Mouse (Mus musculus) MEL (cell line): Measurements from ENCODE around the gene Zbtb1. TPM values are rescaled to one million over a fixed set of nuclear protein-coding genes. Genes with fewer than 3 reads are reported as not detected.

Source experiments
- DNase-seq: peaks from one replicate; pipeline ENCODE4 v3.0.0; 2011; ENCODE audit warnings: low read depth, low spot score
- H3K27ac ChIP-seq: 2 replicates; pipeline ENCODE4 v1.5.1; 2012; ENCODE audit warnings: low read depth, mild to moderate bottlenecking, control low read depth, low read length, moderate library complexity; ENCODE audit not compliant: control insufficient read depth
- H3K27me3 ChIP-seq, 2 experiments: fragments of 150-350 bp in 1 of 2; sonication (generic) in 1 of 2; 2 replicates each; pipeline ENCODE4 v1.6.1; 2012; ENCODE audit warnings: low read length in 2 of 2, mild to moderate bottlenecking in 2 of 2, improper control_type of control experiment in 1 of 2, moderate library complexity in 1 of 2; ENCODE audit not compliant: insufficient read depth in 2 of 2, control insufficient read depth in 1 of 2
- H3K36me3 ChIP-seq, 2 experiments: 2 replicates each; pipeline ENCODE4 v1.6.1; 2012 to 2014; ENCODE audit warnings: low read length in 2 of 2, improper control_type of control experiment in 1 of 2, inconsistent platforms in 1 of 2, mild to moderate bottlenecking in 1 of 2; ENCODE audit not compliant: insufficient read depth in 2 of 2, control insufficient read depth in 1 of 2
- H3K4me1 ChIP-seq, 2 experiments: fragments of 150-350 bp in 1 of 2; sonication (generic) in 1 of 2; 2 replicates each; pipeline ENCODE4 v1.6.1; 2012; ENCODE audit warnings: low read length in 2 of 2, improper control_type of control experiment in 1 of 2, mild to moderate bottlenecking in 1 of 2; ENCODE audit not compliant: insufficient read depth in 2 of 2, control insufficient read depth in 1 of 2
- H3K4me3 ChIP-seq, 2 experiments: fragments of 150-350 bp in 1 of 2; sonication (generic) in 1 of 2; 2 replicates each; pipeline ENCODE4 v1.5.1; 2012; ENCODE audit warnings: low read depth in 2 of 2, low read length in 2 of 2, mild to moderate bottlenecking in 2 of 2, moderate library complexity in 2 of 2, control low read depth in 1 of 2, improper control_type of control experiment in 1 of 2; ENCODE audit not compliant: control insufficient read depth in 1 of 2, insufficient read depth in 1 of 2
- H3K79me2 ChIP-seq: 2 replicates; pipeline ENCODE4 v1.6.1; 2012; ENCODE audit warnings: mild to moderate bottlenecking, low read length, moderate library complexity; ENCODE audit not compliant: control insufficient read depth, poor library complexity, insufficient read depth
- H3K9ac ChIP-seq: 2 replicates; pipeline ENCODE4 v1.6.1; 2012; ENCODE audit warnings: low read depth, mild to moderate bottlenecking, control low read depth, low read length, moderate library complexity; ENCODE audit not compliant: control insufficient read depth, poor library complexity, severe bottlenecking
- H3K9me3 ChIP-seq: fragments of 150-350 bp; sonication (generic); replicated peaks from 2 replicates; pipeline ENCODE4 v1.6.1; 2012; ENCODE audit warnings: mild to moderate bottlenecking, low read length, improper control_type of control experiment, moderate library complexity; ENCODE audit not compliant: insufficient read depth
- BHLHE40 ChIP-seq: IDR thresholded peaks from 2 replicates; pipeline ENCODE4 v1.6.1; 2012; ENCODE audit warnings: low read depth, mild to moderate bottlenecking, inconsistent platforms, low read length, improper control_type of control experiment, borderline replicate concordance
- CHD1 ChIP-seq: IDR thresholded peaks from 2 replicates; pipeline ENCODE4 v1.6.1; 2012; ENCODE audit warnings: low read depth, mild to moderate bottlenecking, inconsistent platforms, low read length, improper control_type of control experiment
- CHD2 ChIP-seq: IDR thresholded peaks from 2 replicates; pipeline ENCODE4 v1.6.1; 2011; ENCODE audit warnings: low read length, improper control_type of control experiment
- CTCF ChIP-seq, 3 experiments: IDR thresholded peaks in 2 of 3; conservative IDR thresholded peaks in 1 of 3; 2 replicates each; pipeline ENCODE4 v1.5.1; 2011 to 2012; ENCODE audit warnings: low read length in 3 of 3, low read depth in 2 of 3, mild to moderate bottlenecking in 2 of 3, improper control_type of control experiment in 1 of 3, inconsistent platforms in 1 of 3, mixed read lengths in 1 of 3, moderate library complexity in 1 of 3; ENCODE audit not compliant: control insufficient read depth in 1 of 3, insufficient read depth in 1 of 3, poor library complexity in 1 of 3, severe bottlenecking in 1 of 3
- ETS1 ChIP-seq: IDR thresholded peaks from 2 replicates; pipeline ENCODE4 v1.6.1; 2012; ENCODE audit warnings: low read depth, mild to moderate bottlenecking, inconsistent platforms, low read length, improper control_type of control experiment, moderate library complexity
- GABPA ChIP-seq: IDR thresholded peaks from 2 replicates; pipeline ENCODE4 v1.6.1; 2012; ENCODE audit warnings: low read depth, mild to moderate bottlenecking, inconsistent platforms, low read length, improper control_type of control experiment, moderate library complexity
- GATA1 ChIP-seq: IDR thresholded peaks from 2 replicates; pipeline ENCODE4 v1.6.1; 2011; ENCODE audit warnings: low read depth, low read length, improper control_type of control experiment
- HCFC1 ChIP-seq: IDR thresholded peaks from 2 replicates; pipeline ENCODE4 v1.6.1; 2012; ENCODE audit warnings: low read depth, mild to moderate bottlenecking, inconsistent platforms, low read length, improper control_type of control experiment, moderate library complexity
- KAT2A ChIP-seq: conservative IDR thresholded peaks from 2 replicates; pipeline ENCODE4 v1.6.1; 2012; ENCODE audit warnings: low read depth, low read length, improper control_type of control experiment, inconsistent platforms
- MAFK ChIP-seq: IDR thresholded peaks from 2 replicates; pipeline ENCODE4 v1.6.1; 2011; ENCODE audit warnings: low read depth, mild to moderate bottlenecking, low read length, improper control_type of control experiment, borderline replicate concordance
- MAX ChIP-seq: IDR thresholded peaks from 2 replicates; pipeline ENCODE4 v1.6.1; 2011; ENCODE audit warnings: low read length, improper control_type of control experiment
- MAZ ChIP-seq: IDR thresholded peaks from 2 replicates; pipeline ENCODE4 v1.6.1; 2012; ENCODE audit warnings: low read depth, mild to moderate bottlenecking, inconsistent platforms, low read length, improper control_type of control experiment
- MEF2A ChIP-seq: IDR thresholded peaks from 2 replicates; pipeline ENCODE4 v1.6.1; 2014; ENCODE audit warnings: low read depth, mild to moderate bottlenecking, inconsistent platforms, low read length, improper control_type of control experiment; ENCODE audit not compliant: poor library complexity, insufficient replicate concordance, severe bottlenecking; ENCODE audit errors: extremely low read depth
- MXI1 ChIP-seq: IDR thresholded peaks from 2 replicates; pipeline ENCODE4 v1.6.1; 2011; ENCODE audit warnings: mild to moderate bottlenecking, low read depth, low read length, improper control_type of control experiment
- MYB ChIP-seq: IDR thresholded peaks from 2 replicates; pipeline ENCODE4 v1.6.1; 2011; ENCODE audit warnings: mild to moderate bottlenecking, low read depth, low read length, improper control_type of control experiment
- MYC ChIP-seq: IDR thresholded peaks from 2 replicates; pipeline ENCODE4 v1.6.1; 2011; ENCODE audit warnings: low read depth, mild to moderate bottlenecking, low read length, improper control_type of control experiment, moderate library complexity
- NELFE ChIP-seq: IDR thresholded peaks from 2 replicates; pipeline ENCODE4 v1.6.1; 2011; ENCODE audit warnings: low read depth, low read length, improper control_type of control experiment
- NRF1 ChIP-seq: IDR thresholded peaks from 2 replicates; pipeline ENCODE4 v1.6.1; 2014; ENCODE audit warnings: low read depth, mild to moderate bottlenecking, inconsistent platforms, low read length, improper control_type of control experiment, moderate library complexity; ENCODE audit not compliant: poor library complexity, insufficient read depth, severe bottlenecking
- POLR2A ChIP-seq, 2 experiments: IDR thresholded peaks; 2 replicates each; pipeline ENCODE4 v1.6.1; 2011 to 2012; ENCODE audit warnings: low read length in 2 of 2, mild to moderate bottlenecking in 2 of 2, control low read depth in 1 of 2, improper control_type of control experiment in 1 of 2, low read depth in 1 of 2, moderate library complexity in 1 of 2; ENCODE audit not compliant: control insufficient read depth in 1 of 2, insufficient read depth in 1 of 2, poor library complexity in 1 of 2
- POLR2AphosphoS2 ChIP-seq: IDR thresholded peaks from 2 replicates; pipeline ENCODE4 v1.6.1; 2011; ENCODE audit warnings: low read length, improper control_type of control experiment
- POLR2AphosphoS5 ChIP-seq: IDR thresholded peaks from 2 replicates; pipeline ENCODE4 v1.6.1; 2012; ENCODE audit warnings: low read depth, borderline replicate concordance, mild to moderate bottlenecking, inconsistent platforms, low read length, moderate library complexity, mixed read lengths
- RAD21 ChIP-seq: IDR thresholded peaks from 2 replicates; pipeline ENCODE4 v1.6.1; 2011; ENCODE audit warnings: mild to moderate bottlenecking, low read depth, low read length, improper control_type of control experiment
- SIN3A ChIP-seq: IDR thresholded peaks from 2 replicates; pipeline ENCODE4 v1.6.1; 2012; ENCODE audit warnings: low read length, improper control_type of control experiment, inconsistent platforms
- SMC3 ChIP-seq: IDR thresholded peaks from 2 replicates; pipeline ENCODE4 v1.6.1; 2011; ENCODE audit warnings: low read depth, low read length, improper control_type of control experiment
- TBP ChIP-seq: IDR thresholded peaks from 2 replicates; pipeline ENCODE4 v1.8.0; 2011; ENCODE audit warnings: low read depth, low read length, improper control_type of control experiment
- TCF12 ChIP-seq: IDR thresholded peaks from 2 replicates; pipeline ENCODE4 v1.6.1; 2014; ENCODE audit warnings: low read depth, mild to moderate bottlenecking, inconsistent platforms, low read length, improper control_type of control experiment, moderate library complexity
- UBTF ChIP-seq: IDR thresholded peaks from 2 replicates; pipeline ENCODE4 v1.6.1; 2012; ENCODE audit warnings: low read depth, mild to moderate bottlenecking, inconsistent platforms, low read length, improper control_type of control experiment, moderate library complexity, borderline replicate concordance; ENCODE audit not compliant: insufficient read depth
- USF2 ChIP-seq, 2 experiments: IDR thresholded peaks; 2 replicates each; pipeline ENCODE4 v1.6.1; 2011 to 2012; ENCODE audit warnings: improper control_type of control experiment in 2 of 2, low read length in 2 of 2, borderline replicate concordance in 1 of 2, inconsistent platforms in 1 of 2, low read depth in 1 of 2, mild to moderate bottlenecking in 1 of 2; ENCODE audit not compliant: insufficient read depth in 1 of 2
- ZKSCAN1 ChIP-seq: IDR thresholded peaks from 2 replicates; pipeline ENCODE4 v1.6.1; 2012; ENCODE audit warnings: low read depth, mild to moderate bottlenecking, inconsistent platforms, low read length, improper control_type of control experiment, moderate library complexity
- ZMIZ1 ChIP-seq: IDR thresholded peaks from 2 replicates; pipeline ENCODE4 v1.6.1; 2012; ENCODE audit warnings: low read depth, mild to moderate bottlenecking, inconsistent platforms, low read length, improper control_type of control experiment, moderate library complexity
- ZNF384 ChIP-seq: IDR thresholded peaks from 2 replicates; pipeline ENCODE4 v1.6.1; 2012; ENCODE audit warnings: low read depth, mild to moderate bottlenecking, inconsistent platforms, low read length, improper control_type of control experiment
- polyA plus RNA-seq, 2 experiments: library from polyadenylated mRNA; stranded (reverse) in 1 of 2; unstranded in 1 of 2; fragments of >175 nt in 1 of 2; fragments of >200 nt in 1 of 2; gene quantifications; 2 replicates each; pipeline versions ENCODE4 v1.2.1 to v1.2.4; 2012; ENCODE audit warnings: low replicate concordance in 2 of 2, low read depth in 1 of 2; ENCODE audit not compliant: insufficient read length in 2 of 2, insufficient read depth in 1 of 2, missing spikeins in 1 of 2
- total RNA-seq: library from RNA; depleted of rRNA; stranded (reverse); fragments of 300-350 nt; gene quantifications from 2 replicates; pipeline ENCODE4 v1.2.3, GENCODE M21; 2012; rRNA removed

The Zbtb1 gene
- total RNA-seq (6.3 and 7.0 TPM in 2 replicates), polyA plus RNA-seq (1 to 10 TPM in 1 of 2 experiments, not detected in 1; 5.1 TPM)

DNA sequence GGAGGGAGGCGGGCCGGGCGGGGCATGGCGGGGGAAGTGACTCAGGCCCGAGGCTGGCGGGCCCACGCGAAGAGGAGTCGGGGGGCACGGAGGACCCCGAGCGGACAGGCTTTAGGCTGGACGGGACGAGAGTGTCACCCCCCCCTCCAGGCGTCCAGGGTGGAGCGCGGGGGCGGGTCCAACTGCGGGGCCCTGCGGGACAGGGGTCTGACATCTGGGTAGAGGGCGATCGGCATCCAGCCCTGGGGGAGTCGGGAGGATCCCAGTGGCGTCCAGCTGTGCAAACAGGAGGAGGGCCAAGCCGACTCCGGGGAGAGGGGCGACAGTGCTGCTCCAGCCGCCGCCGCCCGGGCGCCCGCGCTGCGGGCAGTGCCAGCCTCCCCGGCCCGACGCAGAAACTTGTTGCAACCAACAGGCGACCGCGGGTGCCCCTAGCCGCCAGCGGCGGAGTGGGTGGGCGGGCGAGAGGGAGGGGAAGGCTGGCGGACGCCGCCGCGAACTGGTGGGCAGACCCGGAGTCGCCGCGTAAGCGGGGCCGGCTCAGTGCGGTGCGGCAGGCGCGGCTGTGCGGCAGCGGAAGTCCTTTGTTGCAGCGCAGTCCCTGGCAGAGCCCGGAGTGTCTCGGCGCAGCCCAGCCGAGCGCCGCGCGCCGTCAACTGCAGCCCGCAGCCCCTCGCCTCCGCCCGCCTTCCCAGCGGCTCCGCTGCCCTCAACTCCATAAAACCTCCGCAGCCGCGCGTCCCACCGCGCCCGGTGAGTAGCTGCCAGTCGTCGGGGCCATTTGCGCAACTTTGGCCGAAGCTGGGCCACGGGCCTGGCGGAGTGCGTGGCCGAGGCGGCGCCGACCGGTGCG, at the start of gene Zbtb1:
Gene Zbtb1 (plus strand): TSS at position 289 of the 853 bp plus-strand sequence.
- peak within 1 kb of the TSS; percentile 97 for H3K27ac ChIP-seq

DNA sequence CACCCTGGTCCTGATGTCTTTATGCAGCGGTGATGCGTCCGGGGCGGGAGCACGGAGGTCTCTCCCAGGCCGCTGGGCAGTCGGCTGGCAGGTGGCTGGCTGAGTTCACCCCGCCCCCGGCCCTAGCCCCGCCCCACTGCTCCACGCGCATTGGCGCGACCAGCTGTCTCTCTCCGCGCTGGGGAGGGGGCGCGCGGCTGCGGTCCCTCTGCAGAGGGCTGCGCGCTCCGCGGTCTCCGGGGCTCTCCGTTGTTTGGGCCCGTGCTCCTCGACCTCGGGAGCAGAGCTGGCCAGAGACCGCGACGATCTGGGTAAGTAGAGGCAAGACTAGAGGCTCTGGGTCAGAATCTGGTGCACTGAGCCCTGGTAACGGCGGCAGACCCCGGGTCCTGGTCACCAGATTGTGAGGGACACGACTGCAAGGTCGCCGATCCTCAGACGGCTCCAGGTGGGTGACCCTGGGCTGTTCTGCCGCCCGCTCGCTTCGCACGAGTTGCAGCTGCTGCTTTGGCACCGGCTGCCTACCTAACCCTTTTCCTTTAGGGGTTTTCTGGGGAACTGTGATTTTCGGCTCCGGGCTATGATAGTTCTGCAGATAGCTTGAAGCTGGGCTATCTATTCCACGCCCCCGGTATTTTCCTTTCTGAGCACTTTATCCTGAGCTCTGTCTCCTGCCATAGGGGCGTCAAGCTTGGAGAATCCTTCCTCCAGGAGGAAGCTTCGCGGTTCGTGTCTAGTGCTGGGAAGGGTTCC, 45.2 kb upstream of the Zbtb1 start, which contains the start of gene Akap5:
Gene Akap5 (plus strand): TSS at position 213 of the 753 bp plus-strand sequence.
- H3K36me3 ChIP-seq: peaks cover 0 to 3% of the 10 kb centered on the region in 2 experiments; a peak in 2 of 4 replicates
- no peaks in the 10 kb centered on the region for H3K27me3 ChIP-seq
- H3K4me1 ChIP-seq: peaks cover 0 to under 1% of the 10 kb centered on the region in 2 experiments; a peak in 1 of 4 replicates
- TF ChIP-seq MYC (no peak), MXI1 (no peak), GATA1 (no peak), NELFE (no peak), MAX (no peak)
- no peak within 1 kb of the TSS for H3K9ac ChIP-seq
- H3K79me2 ChIP-seq: 0 out of 2 replicates have a peak, but pooled peaks cover 1% of the 10 kb centered on the region
- no peaks in the 10 kb centered on the region for H3K9me3 ChIP-seq
- no peak within 1 kb of the TSS for H3K4me3 ChIP-seq
- no peak for DNase-seq
- H3K27ac ChIP-seq: no peak within 1 kb of the TSS

More for the DNA sequence above, at the start of gene Zbtb1:
- TF ChIP-seq SIN3A (peak; percentile 65; the same call in 1 of the 2 replicates), POLR2AphosphoS5 (peak; percentile 58; the same call in 1 of the 2 replicates), MAZ (0 out of 2 replicates have a peak, but pooled peaks have one; percentile 61), ZNF384 (no peak), TCF12 (peak; percentile 6; the same call in 1 of the 2 replicates), NELFE (peak; percentile 24; the same call in 1 of the 2 replicates), CHD1 (peak; percentile 76; the same call in 1 of the 2 replicates), HCFC1 (no peak; the same call in none of the 2 replicates), POLR2AphosphoS2 (peak; percentile 82; the same call in 1 of the 2 replicates), MAFK (no peak), GABPA (no peak), TBP (no peak), CTCF (IDR thresholded peaks at IDR 0.05 in 2 of 3, conservative IDR thresholded peaks at IDR 0.05 in 1 of 3; ENCODE audit: control insufficient read depth in 1 of 3, insufficient read depth in 1 of 3, low read depth in 2 of 3, low read length in 3 of 3, poor library complexity in 1 of 3, severe bottlenecking in 1 of 3) (no peak), MEF2A (no peak), MYC (no peak), ZKSCAN1 (no peak), SMC3 (no peak), CHD2 (no peak), MXI1 (0 out of 2 replicates have a peak, but pooled peaks have one; percentile 36), ZMIZ1 (peak; percentile 51), ETS1 (0 out of 2 replicates have a peak, but pooled peaks have one; percentile 15), POLR2A (IDR thresholded peaks at IDR 0.05; ENCODE audit: control insufficient read depth in 1 of 2, insufficient read depth in 1 of 2, low read depth in 1 of 2, low read length in 2 of 2, poor library complexity in 1 of 2) (peak; percentile 40 to 41; a peak in 2 of 4 replicates), KAT2A (no peak), MYB (no peak), USF2 (IDR thresholded peaks at IDR 0.05; ENCODE audit: borderline replicate concordance in 1 of 2, insufficient read depth in 1 of 2, low read depth in 1 of 2, low read length in 2 of 2) (no peak), BHLHE40 (no peak), RAD21 (no peak), UBTF (peak; percentile 80; the same call in 1 of the 2 replicates), NRF1 (no peak)
- TF ChIP-seq, all 39 proteins: peak for 12
- H3K9ac ChIP-seq: peak within 1 kb of the TSS; percentile 100
- peaks cover 25 to 42% of the 10 kb centered on the region in 2 experiments for H3K4me1 ChIP-seq
- peak within 1 kb of the TSS; percentile 87 to 94 for H3K4me3 ChIP-seq
- H3K27me3 ChIP-seq: no peaks in the 10 kb centered on the region
- H3K36me3 ChIP-seq: peaks cover 0 to 49% of the 10 kb centered on the region in 2 experiments; a peak in 2 of 4 replicates
- peak; percentile 80 for DNase-seq
- peaks cover 87% of the 10 kb centered on the region for H3K79me2 ChIP-seq
- H3K9me3 ChIP-seq: no peaks in the 10 kb centered on the region
